Mouse (Mus musculus): ENCODE results near the gene Fgf10. TPM values are rescaled to one million over a fixed set of nuclear protein-coding genes. Genes with fewer than 3 reads are reported as not detected.

The Fgf10 gene
- total RNA-seq (2021): 1.9 and 2.2 TPM in 2 replicates
- long read RNA-seq, experiment 1, partial matches to known transcripts: 0 of 1 reads
- long read RNA-seq, experiment 1, other reads (novel, unspliced or antisense): 1 of 1 reads
- long read RNA-seq, experiment 2: 0 reads

DNA sequence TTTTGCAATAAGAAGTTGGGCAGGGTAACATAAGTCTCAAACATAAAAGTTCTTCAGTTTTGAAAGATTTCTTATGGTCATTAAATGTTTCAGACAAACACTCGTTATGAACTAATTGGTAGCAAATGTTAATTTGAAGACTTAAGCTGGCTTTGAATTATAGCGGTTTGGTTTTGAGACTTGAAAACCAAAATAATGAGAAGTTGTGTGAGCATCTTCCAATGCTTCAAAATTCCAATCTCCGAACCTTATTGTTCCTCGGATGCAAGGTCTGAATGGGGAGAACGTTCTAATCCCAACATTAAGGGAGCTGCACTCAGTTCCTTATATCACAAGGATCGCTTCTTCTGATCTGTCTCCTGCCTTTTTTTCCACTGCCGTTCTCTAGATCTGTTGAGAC lies at the start of gene Fgf10:
Gene Fgf10, plus strand, starts transcription at position 301 of the 400 bp plus-strand sequence.
- DNase-seq: no peak

- DNase-seq: no peak
Observed at GRCm38 (mm10) chr13:118629661-118630428, 39.7 kb upstream of the Fgf10 start.

DNA sequence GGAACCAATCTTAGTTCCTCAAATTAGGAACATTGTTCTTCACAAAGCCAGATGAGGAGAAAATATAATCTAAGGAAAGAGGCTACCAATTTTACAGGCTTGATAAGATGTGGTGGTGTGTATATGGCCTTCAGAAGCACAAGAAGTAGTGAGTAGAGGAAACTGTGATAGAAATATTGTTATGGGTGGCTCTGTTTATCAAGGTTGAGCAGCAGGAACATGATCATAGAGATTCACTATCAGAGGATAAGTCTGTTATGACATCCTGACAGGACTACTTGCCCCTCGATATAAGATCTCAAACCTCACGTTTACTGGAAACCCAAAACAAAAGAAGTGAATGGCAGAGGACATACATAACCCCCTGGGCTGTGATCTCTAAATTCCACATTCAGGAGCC lies 38.1 kb upstream of the Fgf10 start:
- no peak for DNase-seq

GRCm38 (mm10) chr13:118636047-118636446 lies 33.5 kb upstream of the Fgf10 start:
- DNase-seq: no peak

DNA sequence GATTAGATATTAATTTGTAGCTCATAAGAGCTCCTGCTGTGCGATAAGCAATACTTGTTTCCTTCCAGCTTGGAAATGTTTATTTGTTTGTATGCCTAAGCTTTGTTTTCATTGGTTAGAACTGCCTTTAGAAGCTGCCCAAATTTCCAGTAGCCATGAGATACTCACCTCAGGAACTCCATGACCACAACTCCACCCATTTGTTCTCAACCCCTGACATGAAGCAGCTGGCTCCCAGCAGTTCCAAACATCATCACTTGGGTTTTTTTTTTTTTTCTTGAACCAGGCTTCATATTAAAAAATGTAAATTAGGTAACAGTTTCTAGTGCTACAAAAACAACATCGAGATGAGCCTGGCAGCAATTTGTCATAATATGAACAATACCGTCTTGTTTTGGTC lies 27.0 kb upstream of the Fgf10 start:
- DNase-seq: no peak

DNA sequence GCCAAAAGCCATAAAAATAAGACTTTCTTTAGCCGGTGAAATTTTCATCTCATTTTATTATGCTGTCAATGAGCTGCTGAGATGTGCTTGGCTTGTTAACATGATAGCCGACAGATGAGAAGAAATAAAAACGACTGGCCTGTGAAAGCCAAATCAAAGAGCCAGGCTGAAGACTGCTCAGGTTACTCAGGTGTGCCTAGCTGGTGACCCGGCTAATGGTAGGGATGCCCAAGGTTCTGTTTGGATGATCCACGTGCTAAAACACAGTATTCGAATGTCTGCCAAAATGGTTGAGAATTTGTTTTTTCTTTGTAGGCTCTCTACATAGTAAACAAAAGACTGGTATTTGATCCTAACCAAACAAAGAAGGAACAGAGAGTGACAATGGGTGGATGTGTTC lies 26.5 kb upstream of the Fgf10 start:
- DNase-seq: no peak

DNA sequence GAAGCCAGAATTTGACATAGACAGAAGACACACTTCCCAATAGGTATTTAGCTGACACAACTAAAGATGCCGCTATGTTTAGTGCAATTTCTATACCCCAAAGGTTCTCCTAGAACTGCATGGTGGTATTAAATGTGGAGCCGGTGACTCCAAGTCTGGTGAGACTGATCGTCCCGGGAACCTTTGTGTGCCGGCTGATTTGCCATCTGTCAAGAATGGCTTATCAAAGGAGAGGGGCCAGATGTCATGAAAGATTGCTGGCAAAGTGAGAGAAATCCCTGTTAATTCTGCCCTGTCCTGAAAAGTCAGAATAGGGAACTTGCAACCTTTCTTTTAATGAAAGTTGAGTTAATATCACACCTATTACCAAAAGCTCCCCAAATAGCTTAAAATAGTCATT lies 12.6 kb upstream of the Fgf10 start:
- DNase-seq: no peak

GRCm38 (mm10) chr13:118658031-118658430 lies 11.6 kb upstream of the Fgf10 start:
- DNase-seq: no peak

- DNase-seq: no peak
Observed at GRCm38 (mm10) chr13:118658608-118659326, 10.8 kb upstream of the Fgf10 start.

GRCm38 (mm10) chr13:118661664-118662063 lies 7.9 kb upstream of the Fgf10 start:
- DNase-seq: no peak

DNA sequence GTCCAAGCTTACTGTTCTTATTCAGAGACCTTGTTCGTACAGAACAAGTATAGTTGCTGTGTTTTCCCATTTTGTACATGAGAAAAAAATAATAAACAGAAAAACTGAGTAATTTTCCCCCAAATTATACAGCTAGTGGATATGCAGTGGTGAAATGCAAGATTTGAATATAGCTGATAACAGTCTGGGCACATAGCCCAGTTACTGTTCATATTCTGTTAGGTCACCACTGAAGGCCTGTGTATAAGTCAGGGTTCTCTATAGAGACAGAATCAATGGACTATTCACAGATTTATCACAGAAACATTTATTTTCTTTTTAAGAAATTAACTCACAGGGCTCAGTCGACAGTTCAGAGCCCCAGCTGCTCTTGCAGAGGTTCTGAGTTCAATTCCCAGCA lies 4.7 kb upstream of the Fgf10 start:
- DNase-seq: no peak

DNA sequence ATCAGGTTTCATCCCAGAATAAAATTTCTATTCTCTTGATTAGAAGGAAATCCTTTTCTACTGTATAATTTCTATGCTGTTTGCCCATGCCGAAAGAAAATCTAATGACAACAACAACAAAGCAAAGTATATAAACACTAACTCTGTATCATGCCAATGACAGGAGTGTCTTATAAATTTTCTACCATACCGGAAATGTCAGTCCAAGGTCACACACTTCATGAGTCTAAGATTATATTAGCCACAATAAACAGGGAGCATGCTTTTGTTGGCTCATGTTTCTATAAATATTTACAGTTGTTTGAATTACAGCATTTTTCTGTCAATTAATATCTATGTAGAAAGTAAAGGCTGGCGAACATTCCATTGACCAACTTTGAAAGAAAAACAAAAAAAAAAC lies 9.6 kb downstream of the Fgf10 start:
- no peak for DNase-seq

DNA sequence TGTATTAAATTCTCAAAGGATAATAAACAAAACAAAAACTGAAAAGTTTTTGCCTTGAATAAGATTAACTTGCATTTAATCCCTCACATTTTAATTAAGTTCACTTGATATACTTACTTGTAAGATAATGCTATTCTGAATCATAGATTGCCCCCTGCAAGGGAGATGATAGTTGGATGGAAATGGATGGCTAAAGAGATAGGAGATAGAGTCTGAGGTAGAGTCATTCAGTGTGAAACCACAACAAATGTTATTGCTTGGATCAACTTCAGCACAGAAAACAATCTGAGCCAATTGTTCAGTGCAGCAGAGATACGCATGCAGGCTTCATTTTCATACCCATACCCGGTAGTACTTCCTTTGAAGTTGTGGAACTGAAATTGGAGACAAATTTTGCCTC lies 23.5 kb downstream of the Fgf10 start:
- no peak for DNase-seq

DNA sequence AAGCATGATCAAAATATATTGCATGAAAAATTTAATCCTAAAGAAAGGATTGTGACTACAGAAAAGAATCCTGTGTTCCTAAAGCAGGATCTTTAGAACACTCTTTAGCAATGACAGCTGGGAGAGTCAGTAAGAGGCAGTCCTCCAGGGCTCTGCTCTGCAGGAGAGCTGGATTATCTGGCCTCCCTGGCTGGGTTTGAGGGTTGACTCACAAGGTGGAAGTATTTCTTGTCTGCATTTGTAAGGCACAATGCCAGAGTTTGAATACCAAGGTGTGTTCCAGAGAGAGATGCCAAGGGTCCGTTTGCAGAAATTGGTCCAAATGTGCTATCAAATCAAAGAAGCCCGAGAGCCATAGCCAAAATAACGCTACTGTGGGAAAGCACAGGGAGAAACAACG lies 25.5 kb downstream of the Fgf10 start:
- no peak for DNase-seq

GRCm38 (mm10) chr13:118703727-118704126 lies 34.1 kb downstream of the Fgf10 start:
- DNase-seq: no peak

DNA sequence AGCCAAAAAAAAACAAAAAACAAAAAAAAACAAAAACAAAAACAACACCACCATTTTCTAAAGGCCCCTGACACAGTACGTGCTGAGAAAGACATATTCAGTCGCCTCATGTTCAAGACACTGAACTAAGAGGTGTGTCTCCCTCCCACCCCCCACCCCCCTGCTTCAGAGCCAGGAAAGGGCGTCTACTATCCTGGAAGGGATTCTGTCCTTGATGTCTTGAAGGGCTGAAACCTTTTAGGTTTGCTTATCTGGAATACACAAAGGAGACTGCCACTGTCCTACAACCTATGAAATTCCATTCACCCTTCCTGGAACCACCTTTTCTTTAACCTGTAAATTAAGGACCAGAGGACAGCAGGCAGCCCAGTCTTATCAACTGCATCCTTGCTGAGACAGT lies 36.1 kb downstream of the Fgf10 start:
- DNase-seq: no peak

DNA sequence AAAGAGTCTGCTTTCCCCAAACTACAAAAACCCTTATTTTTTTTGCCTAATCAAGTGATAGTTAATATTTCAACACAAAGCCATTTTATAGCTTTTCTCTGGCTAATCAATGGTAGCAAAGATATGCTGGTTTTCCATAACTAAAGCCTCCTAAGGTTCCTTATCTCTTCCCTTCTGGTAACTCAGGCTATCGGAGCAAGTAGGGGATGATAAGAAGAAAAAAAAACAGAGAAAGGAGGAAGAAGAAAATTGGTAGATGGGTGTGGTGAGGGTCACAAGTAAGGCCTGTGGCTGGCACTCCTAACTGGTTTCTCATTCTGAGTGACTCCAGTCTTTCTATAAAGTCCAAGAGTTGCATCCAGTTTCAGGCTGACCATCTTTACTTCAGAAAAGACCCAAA lies 40.3 kb downstream of the Fgf10 start:
- DNase-seq: no peak

- no peak for DNase-seq
Observed at GRCm38 (mm10) chr13:118713626-118714150, 44.1 kb downstream of the Fgf10 start.

- DNase-seq: peak; percentile 17
Observed at GRCm38 (mm10) chr13:118714284-118715065, 44.9 kb downstream of the Fgf10 start.

- DNase-seq: peak; percentile 13
Observed at GRCm38 (mm10) chr13:118715066-118716018, 45.8 kb downstream of the Fgf10 start.

GRCm38 (mm10) chr13:118716265-118716664 lies 46.7 kb downstream of the Fgf10 start:
- DNase-seq: no peak

Measured in adrenal gland, postnatal 14 days (tissue).